Mouse (Mus musculus) G1E (cell line): Measurements from ENCODE around the gene Slc39a7.

Experiments
- CTCF ChIP-seq: IDR thresholded peaks from 2 replicates; pipeline ENCODE4 v1.5.1; 2012; ENCODE audit warnings: low read depth, low read length, inconsistent platforms, mixed read lengths
- GATA1 ChIP-seq: IDR thresholded peaks from 2 replicates; pipeline ENCODE4 v1.6.1; 2012; ENCODE audit warnings: borderline replicate concordance, low read length, inconsistent platforms, mixed read lengths
- GATA2 ChIP-seq: IDR thresholded peaks from 2 replicates; pipeline ENCODE4 v1.6.1; 2012; ENCODE audit warnings: low read depth, low read length, inconsistent platforms, borderline replicate concordance
- POLR2AphosphoS5 ChIP-seq: IDR thresholded peaks from 2 replicates; pipeline ENCODE4 v1.6.1; 2012; ENCODE audit warnings: low read depth, low read length, inconsistent platforms; ENCODE audit not compliant: insufficient replicate concordance
- TAL1 ChIP-seq: conservative IDR thresholded peaks from 2 replicates; pipeline ENCODE4 v1.6.1; 2012; ENCODE audit warnings: low read depth, low read length, inconsistent platforms, mixed read lengths

- TF ChIP-seq CTCF (no peak), GATA1 (no peak), POLR2AphosphoS5 (no peak), TAL1 (no peak), GATA2 (no peak)
Observed at GRCm38 (mm10) chr17:33980181-33981035, 51.1 kb downstream of the Slc39a7 start.
